ENCODE assay signal across 13 mouse cellular contexts in the genomic region with DNA sequence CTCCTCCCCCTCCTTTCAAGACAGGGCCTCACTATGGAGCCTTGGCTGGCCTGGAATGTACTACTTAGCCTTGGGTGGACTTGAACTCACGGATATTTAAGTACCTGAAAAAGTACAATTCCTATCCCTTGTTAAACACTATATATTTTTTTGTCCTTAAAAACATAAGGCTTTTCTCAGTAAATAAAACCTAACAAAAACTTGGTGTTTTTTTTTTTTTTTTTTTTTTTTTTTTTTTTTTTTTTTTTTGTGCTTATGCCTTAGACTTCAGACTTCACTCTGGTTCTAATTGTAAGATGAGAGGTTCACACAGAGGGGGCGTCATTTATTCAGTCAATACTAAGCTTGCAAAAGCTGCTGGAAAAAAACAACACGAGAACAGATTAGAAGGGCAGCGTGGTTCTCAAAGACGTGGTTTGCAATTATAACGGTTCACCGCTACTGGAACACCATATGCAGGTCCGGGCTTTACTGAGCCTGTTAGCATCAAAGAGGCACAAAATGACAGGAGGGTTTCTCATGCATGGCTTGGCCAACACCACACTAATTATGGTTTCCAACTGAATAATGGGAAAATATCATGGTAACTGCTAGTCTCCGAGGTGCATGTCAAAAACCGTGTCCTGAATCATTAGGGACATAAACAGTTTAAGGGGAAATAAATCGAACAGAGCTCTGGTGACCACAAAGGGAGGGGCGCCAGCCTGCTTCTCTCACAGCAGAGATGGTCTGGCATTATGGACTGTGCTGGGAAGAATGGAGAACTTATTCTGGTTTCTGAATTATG. TPM values are rescaled to one million over a fixed set of nuclear protein-coding genes. Genes with fewer than 3 reads are reported as not detected.
DNase-seq lines count a peak whose midpoint lies in the region; ATAC-seq and TF ChIP-seq lines count a peak whose summit lies in the region.
"Had no signal": no experiment of that assay in that cellular context is flagged by ENCODE, and none has a peak within 500 bp of the region (broad histone marks: within the 10 kb centered on the region; RNA-seq: fewer than 3 reads in every experiment).

No protein-coding gene starts in this region.

- peak overlapping the region; percentile 49 for H3K27ac ChIP-seq in heart, postnatal 0 days (ENCODE audit: low read depth)
- peak overlapping the region; percentile 17; the same call in 1 of the 2 replicates for H3K27ac ChIP-seq in forebrain, embryonic 16.5 days (ENCODE audit: low read length)
- no peak overlapping the region for H3K27ac ChIP-seq in midbrain, embryonic 15.5 days
- H3K27ac ChIP-seq: lung, embryonic 15.5 days; neural tube, embryonic 12.5 days had no signal

- no peaks in the 10 kb centered on the region for H3K36me3 ChIP-seq in heart, postnatal 0 days (replicated peaks; ENCODE audit: control insufficient read depth, insufficient read depth, low read length)
- no peaks in the 10 kb centered on the region for H3K36me3 ChIP-seq in forebrain, embryonic 16.5 days (ENCODE audit: control insufficient read depth, insufficient read depth)
- no peaks in the 10 kb centered on the region for H3K36me3 ChIP-seq in midbrain, embryonic 15.5 days (replicated peaks)
- H3K36me3 ChIP-seq: lung, embryonic 15.5 days; neural tube, embryonic 12.5 days had no signal

- H3K4me3 ChIP-seq in heart, postnatal 0 days (ENCODE audit: low read depth, low read length) = no peak overlapping the region
- no peak overlapping the region for H3K4me3 ChIP-seq in forebrain, embryonic 16.5 days (replicated peaks; ENCODE audit: low read length)
- no peak overlapping the region for H3K4me3 ChIP-seq in midbrain, embryonic 15.5 days
- H3K4me3 ChIP-seq: lung, embryonic 15.5 days; neural tube, embryonic 12.5 days had no signal

- TF ChIP-seq EP300 in heart, postnatal 0 days (IDR thresholded peaks at IDR 0.05; ENCODE audit: low read depth) = no peak

- no peak for ATAC-seq in heart, postnatal 0 days (ENCODE audit: insufficient read depth, low read depth)
- peak; percentile 62 for ATAC-seq in forebrain, embryonic 16.5 days
- peak; percentile 62 for ATAC-seq in midbrain, embryonic 15.5 days (replicated peaks)
- ATAC-seq: activated CD4-positive, CD25-positive, alpha-beta regulatory T cell, adult 4 months had no signal

- H3K9me3 ChIP-seq in heart, postnatal 0 days (replicated peaks; ENCODE audit: control insufficient read depth, low read length) = no peaks in the 10 kb centered on the region
- H3K9me3 ChIP-seq in forebrain, embryonic 16.5 days (ENCODE audit: control insufficient read depth, low read length) = no peaks in the 10 kb centered on the region
- no peaks in the 10 kb centered on the region for H3K9me3 ChIP-seq in midbrain, embryonic 15.5 days
- H3K9me3 ChIP-seq: lung, embryonic 15.5 days; neural tube, embryonic 12.5 days had no signal

- DNase-seq in heart, postnatal 0 days (ENCODE audit: low spot score) = no peak
- no peak for DNase-seq in heart, postnatal 10 days
- peak; percentile 74 for DNase-seq in cerebellum, adult 9-11 months
- DNase-seq in right cerebral cortex, postnatal 36 days (ENCODE audit: low spot score in 2 of 2) = no peak
- DNase-seq in right cerebral cortex, adult 18-20 months = no peak
- no peak for DNase-seq in B cell, adult 2 months
- DNase-seq: gastrocnemius, postnatal 10 days; kidney, adult 9 months had no signal

- H3K27me3 ChIP-seq in heart, postnatal 0 days (ENCODE audit: control insufficient read depth, insufficient read depth, low read length) = no peaks in the 10 kb centered on the region
- no peaks in the 10 kb centered on the region for H3K27me3 ChIP-seq in forebrain, embryonic 16.5 days (replicated peaks; ENCODE audit: control insufficient read depth, insufficient read depth, low read length)
- no peaks in the 10 kb centered on the region for H3K27me3 ChIP-seq in midbrain, embryonic 15.5 days (replicated peaks)
- H3K27me3 ChIP-seq: lung, embryonic 15.5 days; neural tube, embryonic 12.5 days had no signal

- H3K4me1 ChIP-seq in heart, postnatal 0 days (ENCODE audit: control insufficient read depth, insufficient read depth) = peaks cover 28% of the 10 kb centered on the region
- peaks cover 31% of the 10 kb centered on the region for H3K4me1 ChIP-seq in forebrain, embryonic 16.5 days (replicated peaks; ENCODE audit: control insufficient read depth, insufficient read depth, low read length)
- H3K4me1 ChIP-seq in midbrain, embryonic 15.5 days = peaks cover 18% of the 10 kb centered on the region

- H3K4me2 ChIP-seq in heart, postnatal 0 days (ENCODE audit: low read depth, low read length) = no peak overlapping the region
- peak overlapping the region; percentile 3; the same call in 1 of the 2 replicates for H3K4me2 ChIP-seq in forebrain, embryonic 16.5 days (ENCODE audit: low read length)
- no peak overlapping the region for H3K4me2 ChIP-seq in midbrain, embryonic 15.5 days
- H3K4me2 ChIP-seq: lung, embryonic 15.5 days; neural tube, embryonic 12.5 days had no signal

- TF ChIP-seq CTCF in heart, postnatal 0 days (IDR thresholded peaks at IDR 0.05; ENCODE audit: low read depth) = no peak

- no peak overlapping the region for H3K9ac ChIP-seq in heart, postnatal 0 days (replicated peaks; ENCODE audit: low read depth, low read length)
- no peak overlapping the region for H3K9ac ChIP-seq in forebrain, embryonic 16.5 days (replicated peaks; ENCODE audit: low read depth, low read length)
- H3K9ac ChIP-seq in midbrain, embryonic 15.5 days = no peak overlapping the region
- H3K9ac ChIP-seq: lung, embryonic 15.5 days; neural tube, embryonic 12.5 days had no signal

- intact Hi-C loops in heart, postnatal 10 days (cut with DNase I) = no loop called here

- WGBS in heart, postnatal 0 days = 84% methylated on average over 12 of the region's 12 CpGs
- WGBS in forebrain, embryonic 16.5 days = 7% methylated on average over 12 of the region's 12 CpGs
- 26% methylated on average over 12 of the region's 12 CpGs for WGBS in midbrain, embryonic 15.5 days

RNA-seq across cellular contexts. Expression of a gene that starts 32.3 kb away (rescaled TPM):
- 36.6 and 57.2 TPM in 2 replicates for total RNA-seq in heart, postnatal 0 days (2014; rRNA removed; ENCODE audit: low replicate concordance)
- 77.0 and 79.7 TPM in 2 replicates for polyA plus RNA-seq in heart, postnatal 0 days (2015; fragmentation: Nextera tagmentation; extraction: Ambion mirVana)
- total RNA-seq in heart, postnatal 10 days (2021) = 10 to 100 TPM; 30.9 to 31.3 TPM
- polyA plus RNA-seq in forebrain, embryonic 16.5 days (2015; fragmentation: Nextera tagmentation; extraction: Ambion mirVana) = 40.1 and 40.3 TPM in 2 replicates
- 38.1 and 40.9 TPM in 2 replicates for polyA plus RNA-seq in midbrain, embryonic 15.5 days (2015; fragmentation: Nextera tagmentation; extraction: Ambion mirVana)
